Mouse (Mus musculus): ENCODE measurements around the gene Chd5.
A peak's percentile ranks its signal among the peaks of the same experiment; 100 is the strongest.

Chd5 gene

DNA sequence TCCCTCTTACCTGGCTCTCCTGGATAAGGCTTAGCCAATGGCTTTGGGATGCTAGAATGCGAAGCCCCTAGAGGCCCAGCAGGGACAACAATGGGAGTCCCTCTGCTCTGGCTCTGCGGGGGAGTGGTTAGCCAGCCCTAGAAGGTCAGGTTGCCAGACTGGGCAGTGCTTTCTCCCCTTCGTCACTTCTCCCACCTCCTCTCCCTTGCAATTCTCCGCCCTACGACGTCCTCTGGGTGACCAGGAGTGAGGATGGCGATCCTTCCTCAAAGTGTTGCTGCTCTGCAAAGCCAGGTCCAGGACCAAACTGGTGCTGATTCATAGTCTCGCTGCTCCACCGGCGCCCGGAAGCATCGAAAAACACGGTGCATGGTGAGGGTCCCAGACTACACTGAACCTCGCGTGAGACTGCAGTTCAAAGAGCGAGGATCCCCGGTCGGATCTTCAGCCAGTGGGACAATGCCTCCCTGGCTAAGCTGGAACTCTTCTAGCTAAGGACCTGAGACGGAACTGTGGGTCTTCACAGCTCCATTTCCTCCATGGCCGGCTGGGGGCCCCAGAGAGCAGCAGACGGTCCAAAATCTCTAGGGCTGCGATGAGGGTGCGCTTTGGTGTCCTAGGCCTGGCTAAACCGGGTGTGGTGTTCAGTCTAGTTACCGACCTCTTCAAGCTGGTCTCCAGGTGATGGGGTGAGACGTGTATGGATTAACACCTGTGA lies 19.8 kb upstream of the Chd5 start, which contains the start of gene Rnf207:
Gene Rnf207, minus strand, starts transcription at position 477 of the 718 bp plus-strand sequence.
- peak; percentile 38 to 49 for DNase-seq

DNA sequence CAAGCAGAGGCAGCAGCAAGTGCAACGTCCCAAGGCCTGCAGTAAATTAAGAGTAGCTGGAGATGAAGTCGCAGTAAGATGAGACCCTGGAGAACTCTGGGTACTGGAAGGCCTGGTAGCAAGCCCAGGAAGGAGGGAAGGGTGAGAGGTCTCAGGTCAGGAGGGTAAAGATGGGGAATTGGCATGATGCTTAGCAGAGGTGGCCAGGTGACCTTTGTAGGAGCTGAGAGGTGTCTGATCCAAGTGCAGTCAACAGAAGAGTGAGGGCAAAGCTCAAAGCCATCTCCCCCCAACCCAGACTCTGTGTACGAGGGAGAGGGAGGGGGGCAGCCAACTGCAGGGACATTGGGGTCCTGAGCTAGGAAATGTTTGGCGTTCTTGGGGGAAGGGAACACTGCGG lies 17.0 kb upstream of the Chd5 start:
- DNase-seq, result no peak

GRCm38 (mm10) chr4:152324641-152325562 lies 13.5 kb upstream of the Chd5 start:
- no peak for DNase-seq

- peak; percentile 88 to 93 for DNase-seq
Measured at GRCm38 (mm10) chr4:152325574-152326411, 12.7 kb upstream of the Chd5 start, which contains the start of gene Rpl22. Gene Rpl22, plus strand, starts transcription at chr4:152325742.

DNA sequence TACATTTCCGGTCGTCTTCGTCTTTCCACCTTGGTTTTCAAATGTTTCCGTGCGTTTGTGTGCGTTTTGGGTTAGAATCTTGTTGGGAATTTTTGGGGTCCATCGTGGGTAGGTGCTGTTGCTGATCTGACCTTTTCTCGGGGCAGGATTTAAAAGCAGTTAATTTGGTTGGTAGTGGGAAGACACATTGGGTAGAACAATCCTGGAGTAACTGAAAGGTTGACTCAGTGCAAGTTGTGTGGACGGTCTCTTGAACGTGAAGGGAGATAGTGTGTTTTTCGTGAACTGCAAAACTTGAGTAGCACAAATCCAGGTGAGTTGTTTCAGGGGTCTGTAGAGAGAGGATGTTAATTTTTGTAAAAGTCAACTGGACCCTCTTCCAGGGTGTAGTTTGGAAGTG lies 11.9 kb upstream of the Chd5 start:
- no peak for DNase-seq

GRCm38 (mm10) chr4:152328691-152329090 lies 9.8 kb upstream of the Chd5 start:
- peak; percentile 51 to 54 for DNase-seq

GRCm38 (mm10) chr4:152332952-152333351 lies 5.5 kb upstream of the Chd5 start:
- peak; percentile 58 to 69 for DNase-seq

DNA sequence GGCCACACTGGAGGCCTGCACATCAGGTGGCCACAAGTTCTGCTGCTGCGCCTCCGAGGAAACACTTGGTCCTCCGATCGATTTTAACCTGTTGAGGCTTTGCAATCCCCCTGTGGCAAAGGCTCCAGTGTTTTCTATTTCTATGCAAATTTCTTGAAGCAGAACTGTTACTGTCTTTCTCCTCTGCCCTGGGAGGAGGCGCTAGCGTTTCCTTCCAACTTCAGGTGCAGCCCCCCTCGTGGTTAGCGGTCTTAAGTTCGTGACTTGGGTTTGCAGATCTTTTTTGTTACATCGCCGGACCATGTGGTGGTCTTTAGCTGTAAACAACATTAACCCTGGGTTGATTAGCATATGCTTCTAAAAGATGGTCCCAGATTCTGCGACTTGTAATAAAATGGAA lies 4.9 kb upstream of the Chd5 start:
- no peak for DNase-seq

DNA sequence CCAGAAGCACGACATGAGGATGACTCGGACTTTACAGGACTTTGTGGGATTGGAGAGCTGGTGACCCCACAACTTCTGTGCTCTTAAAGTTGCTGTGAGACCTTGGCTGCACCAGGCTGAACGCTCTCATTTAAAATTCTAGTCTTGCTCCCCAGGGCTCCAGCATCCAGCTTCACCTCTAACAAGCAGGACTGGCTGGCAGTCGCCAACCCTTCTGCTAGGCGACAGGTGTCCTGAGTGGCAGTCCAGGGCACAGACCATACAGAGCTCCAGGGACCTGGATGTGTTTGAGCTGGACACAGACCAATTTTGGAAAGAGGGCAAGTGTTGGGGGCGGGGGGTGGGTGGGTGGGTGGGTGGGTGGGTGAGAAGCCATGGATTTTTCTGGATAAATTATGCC lies 679 bp upstream of the Chd5 start:
- no peak for DNase-seq

DNA sequence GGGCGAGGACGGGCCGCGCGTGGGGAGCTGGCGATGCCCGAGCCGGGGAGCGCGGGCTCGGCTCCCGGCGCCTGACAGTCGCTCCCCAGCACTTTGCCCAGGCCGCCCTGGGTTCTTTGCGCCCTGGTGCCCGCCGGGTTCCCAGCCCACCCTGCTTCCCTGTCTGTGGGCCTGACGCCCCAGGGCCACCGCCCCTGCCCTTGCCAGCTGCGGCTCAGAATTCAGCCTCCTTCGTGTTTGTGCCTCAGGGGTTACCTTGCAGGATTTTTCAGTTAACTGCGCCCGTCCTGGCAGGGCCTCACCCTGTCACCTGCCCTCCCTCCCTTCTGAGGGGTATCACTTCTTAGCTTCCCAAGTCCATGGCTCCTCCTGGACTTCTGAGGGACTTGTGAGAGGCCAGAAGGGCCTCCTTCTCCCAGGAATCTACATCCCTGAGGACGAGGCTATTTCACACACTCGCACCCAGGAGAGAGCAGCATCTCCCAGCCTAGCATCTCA lies 891 bp downstream of the Chd5 start:
- DNase-seq, result no peak

- DNase-seq, result peak; percentile 17 to 29
Measured at GRCm38 (mm10) chr4:152340584-152341284, 2.3 kb downstream of the Chd5 start.

DNA sequence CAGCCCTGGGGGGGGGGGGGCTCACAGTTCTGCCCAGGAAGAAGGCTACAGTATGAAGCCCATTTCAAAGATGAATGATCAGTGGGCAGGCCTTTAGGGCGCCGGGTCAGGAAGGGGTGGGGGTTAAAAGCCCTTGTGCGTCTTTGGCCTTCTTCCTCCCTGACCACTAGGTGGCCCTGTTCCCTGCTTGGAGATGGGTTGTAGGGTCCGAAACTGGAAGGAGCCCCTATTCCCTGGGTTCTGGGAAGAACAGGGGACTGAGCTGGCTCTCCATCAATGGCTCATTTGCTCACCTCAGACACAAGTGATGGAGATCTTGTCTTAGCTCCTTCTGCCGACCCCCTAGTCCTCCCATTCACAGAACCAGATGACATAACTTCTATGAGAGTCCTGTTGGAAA lies 4.8 kb downstream of the Chd5 start:
- DNase-seq, result no peak

DNA sequence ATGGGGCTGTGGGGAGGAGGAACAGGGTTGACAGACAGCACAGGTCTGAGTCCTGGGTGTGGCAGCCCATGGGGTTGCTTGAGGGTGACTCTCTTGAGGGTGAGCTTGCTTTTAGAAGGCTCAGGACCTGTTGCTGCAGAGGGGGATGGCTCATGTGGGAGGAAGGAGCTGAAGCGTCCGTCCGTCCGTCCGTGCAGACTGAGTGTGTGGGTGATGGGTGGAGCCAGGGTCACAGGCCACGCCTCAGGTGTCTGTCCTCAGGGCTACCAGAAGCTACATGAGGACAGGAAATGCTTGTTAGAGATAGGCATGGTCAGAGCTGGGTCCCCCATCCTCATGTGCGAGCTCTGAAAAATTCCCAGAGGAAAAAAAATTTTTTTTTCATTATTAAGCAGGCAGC lies 6.2 kb downstream of the Chd5 start:
- no peak for DNase-seq

- no peak for DNase-seq
Measured at GRCm38 (mm10) chr4:152345120-152345889, 6.9 kb downstream of the Chd5 start.

GRCm38 (mm10) chr4:152349837-152350381 lies 11.5 kb downstream of the Chd5 start:
- no peak for DNase-seq

GRCm38 (mm10) chr4:152350722-152351421 lies 12.4 kb downstream of the Chd5 start:
- no peak for DNase-seq

DNA sequence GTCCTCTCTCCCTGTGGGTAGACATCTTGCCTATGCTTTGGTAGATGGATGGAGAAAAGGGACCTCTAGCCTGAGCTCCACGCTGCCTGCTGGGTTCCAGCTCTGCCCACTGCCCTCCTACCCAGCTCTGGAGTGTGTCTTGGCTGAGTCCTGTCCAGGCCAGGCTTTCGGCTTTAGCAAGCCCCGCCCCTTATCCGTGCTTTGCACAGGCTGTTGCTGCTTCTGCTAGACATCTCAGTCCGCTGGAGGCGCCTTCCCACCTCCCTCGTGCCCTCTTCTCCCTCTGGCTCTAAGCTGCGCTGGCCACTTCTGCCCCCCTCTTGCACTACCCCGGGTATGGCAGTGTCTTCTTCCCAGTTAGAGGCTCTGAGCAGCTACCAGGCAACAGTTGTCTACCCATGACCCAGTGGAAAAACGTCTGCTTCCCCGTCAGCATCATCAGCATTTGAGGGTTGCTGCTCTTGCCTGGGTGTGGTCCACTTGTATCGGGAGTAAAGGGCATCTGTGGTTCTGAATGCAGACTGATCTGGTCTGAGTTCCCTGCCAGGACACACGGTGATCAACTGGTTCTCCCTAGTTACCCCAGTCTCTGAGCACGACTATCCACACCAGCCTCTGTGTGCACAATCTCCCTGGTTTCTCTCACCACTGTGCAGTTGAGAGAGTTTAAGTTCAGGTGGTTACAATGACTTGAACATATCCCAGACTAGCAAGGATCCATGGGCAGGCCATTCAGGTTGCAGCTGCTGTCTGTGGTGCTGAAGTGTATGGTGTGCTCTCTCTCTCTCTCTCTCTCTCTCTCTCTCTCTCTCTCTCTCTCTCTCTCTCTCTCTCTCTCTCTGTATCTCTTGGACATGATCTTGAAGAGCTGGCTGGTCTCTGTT lies 13.2 kb downstream of the Chd5 start:
- DNase-seq, result no peak

DNA sequence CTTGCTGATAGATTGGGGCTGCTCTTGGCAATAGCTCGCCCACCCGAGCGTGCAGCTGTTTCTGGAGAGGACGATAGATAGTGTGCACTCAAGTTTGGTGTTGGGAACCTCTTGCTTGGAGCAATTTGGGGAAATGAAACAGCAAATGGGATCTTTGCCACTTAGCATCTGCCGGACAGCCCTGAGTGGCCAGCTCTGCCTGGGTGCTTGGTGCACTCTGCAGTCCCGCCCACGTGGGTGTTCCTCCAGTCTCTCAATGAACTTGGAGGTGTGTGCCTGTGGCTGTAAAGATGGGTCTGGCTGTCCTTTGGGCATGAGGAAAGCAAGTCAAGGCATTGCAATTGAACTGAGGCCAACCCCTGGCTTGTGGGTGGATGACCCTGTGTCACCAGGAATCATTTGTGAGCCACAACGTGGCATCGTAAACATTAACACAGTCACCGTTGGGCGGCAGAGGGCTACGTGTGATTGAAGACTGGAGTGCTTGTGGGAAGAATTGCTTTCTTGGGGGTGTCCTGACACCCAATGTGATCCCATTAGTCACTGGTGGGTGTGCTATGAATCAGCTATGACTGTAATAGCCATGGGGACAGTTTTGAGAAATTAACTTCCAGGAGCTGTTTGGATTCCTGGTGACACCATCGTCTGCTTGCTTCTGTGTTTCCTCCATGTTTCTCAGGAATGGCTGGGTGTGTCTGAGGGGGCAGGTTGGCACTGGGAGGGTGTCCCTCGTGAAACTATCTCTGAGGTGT lies 15.6 kb downstream of the Chd5 start:
- no peak for DNase-seq
